Mouse (Mus musculus) layer of hippocampus, adult 2 months (tissue): ENCODE measurements around the gene 1700061G19Rik. TPM values are rescaled to one million over a fixed set of nuclear protein-coding genes. Genes with fewer than 3 reads are reported as not detected.
A peak's percentile ranks its signal among the peaks of the same experiment; 100 is the strongest.

Experiments
- DNase-seq, 2 experiments: peaks; one replicate each; pipeline ENCODE4 v3.0.0; 2022; ENCODE audit warnings: low spot score in 2 of 2
- H3K27ac ChIP-seq: fragments of 200-600 bp; 2 replicates; pipeline ENCODE4 v1.8.1; 2022
- H3K4me3 ChIP-seq: fragments of 200-600 bp; 2 replicates; pipeline ENCODE4 v1.8.1; 2022; ENCODE audit warnings: mild to moderate bottlenecking
- CTCF ChIP-seq: fragments of 200-600 bp; conservative IDR thresholded peaks from 2 replicates; pipeline ENCODE4 v1.8.1; 2022; ENCODE audit warnings: antibody characterized with exemption, mild to moderate bottlenecking, moderate library complexity
- long read RNA-seq, 2 experiments: library from polyadenylated mRNA; stranded (forward); transcript quantifications; one replicate each; pipeline ENCODE4 v2.0.0; 2021; ENCODE audit warnings: borderline mapping rate in 2 of 2
- total RNA-seq, 2 experiments: library from RNA; stranded (reverse); gene quantifications; 2 replicates each; pipeline ENCODE4 v1.2.3; 2021

Gene 1700061G19Rik
- total RNA-seq: under 1 TPM; 0.13 to 0.22 TPM
- long read RNA-seq, experiment 1, partial matches to known transcripts: 0 of 15 reads
- long read RNA-seq, experiment 1, other reads (novel, unspliced or antisense): 15 of 15 reads
- long read RNA-seq, experiment 2, partial matches to known transcripts: 0 of 11 reads
- long read RNA-seq, experiment 2, other reads (novel, unspliced or antisense): 11 of 11 reads

DNA sequence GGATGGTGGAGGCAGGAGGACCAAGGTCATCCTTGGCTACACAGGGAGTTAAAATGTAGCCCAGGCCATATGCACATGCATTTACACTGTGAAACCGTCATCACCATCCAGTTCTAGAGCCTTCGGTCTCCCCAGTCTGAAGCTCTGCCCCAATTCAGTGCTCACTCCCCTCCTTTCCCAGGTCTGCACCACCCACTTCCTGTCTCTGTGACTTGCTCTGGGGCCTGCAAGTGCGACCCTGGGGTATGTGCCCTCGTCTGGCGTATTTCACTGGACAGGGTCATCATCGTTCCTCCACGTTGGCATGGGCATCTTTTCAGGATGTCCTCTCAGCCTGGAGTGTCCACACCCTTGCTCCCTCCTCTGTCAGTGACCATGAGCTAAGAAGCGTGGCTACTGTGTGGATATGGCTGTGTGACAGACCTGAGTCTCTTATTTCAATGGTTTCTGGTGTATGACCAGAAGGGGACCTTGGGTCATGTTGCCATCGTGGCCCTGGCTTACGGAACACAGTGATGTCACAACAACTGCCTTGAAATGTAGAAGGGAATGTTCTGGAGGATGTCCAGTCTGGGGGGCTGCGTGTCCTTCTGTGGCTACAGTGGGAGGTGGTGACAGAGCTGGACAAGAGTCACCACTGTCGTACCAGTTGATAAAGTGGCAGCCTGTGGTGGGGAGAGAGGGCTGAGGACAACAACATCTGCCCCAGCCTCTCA is at the start of gene 1700061G19Rik:
Gene 1700061G19Rik, plus strand, starts transcription at position 542 of the 716 bp plus-strand sequence.
- TF ChIP-seq CTCF: no peak
- H3K4me3 ChIP-seq: no peak within 1 kb of the TSS
- no peak for DNase-seq

DNA sequence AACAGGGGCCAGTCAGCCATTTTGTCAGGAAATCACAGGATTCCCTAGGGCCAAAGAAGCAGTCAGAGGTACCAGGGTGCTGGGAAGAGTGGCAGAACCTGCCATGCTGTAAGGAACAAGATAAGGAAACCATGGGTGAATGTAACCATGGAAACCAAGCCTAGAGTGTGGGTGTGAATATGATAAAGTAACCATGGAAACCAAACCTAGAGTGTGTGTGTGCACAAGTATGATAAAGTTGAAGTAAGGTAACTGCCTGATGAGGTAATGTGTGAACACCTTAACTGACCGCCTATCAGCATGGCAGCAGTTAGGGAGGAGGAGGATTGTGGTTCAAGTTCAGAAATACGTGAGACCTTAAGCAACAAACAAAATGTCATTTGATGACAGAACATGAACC is 48.6 kb upstream of the 1700061G19Rik start:
- TF ChIP-seq CTCF: no peak
- Histone ChIP-seq H3K27ac (no peak overlapping the region), H3K4me3 (no peak overlapping the region)
- DNase-seq: no peak

More for the DNA sequence above, at the start of gene 1700061G19Rik:
- no peak within 1 kb of the TSS for H3K27ac ChIP-seq

DNA sequence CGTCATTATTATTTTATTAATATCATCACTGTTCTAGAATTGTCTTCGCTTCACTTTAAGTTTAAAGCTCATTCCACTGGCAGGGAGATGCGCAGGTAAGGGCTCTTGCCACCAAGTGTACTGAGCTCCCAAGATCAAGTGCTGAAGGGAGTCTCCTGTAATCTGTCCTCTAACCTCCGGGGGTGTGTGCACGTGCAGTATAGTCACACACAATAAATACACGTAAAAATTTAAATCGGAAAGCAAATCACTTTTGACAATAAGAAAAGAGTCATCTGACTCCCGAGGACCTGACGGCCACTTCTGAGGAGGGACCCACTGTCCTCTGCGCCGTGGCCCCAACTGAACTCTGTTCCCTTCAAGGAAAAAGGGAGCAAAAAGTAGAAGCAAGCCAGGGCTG is 46.1 kb upstream of the 1700061G19Rik start:
- Histone ChIP-seq H3K4me3 (peak overlapping the region; percentile 67), H3K27ac (no peak overlapping the region)
- TF ChIP-seq CTCF: no peak
- DNase-seq: no peak

- Histone ChIP-seq H3K4me3 (peak overlapping the region; percentile 67), H3K27ac (peak overlapping the region; percentile 65)
- TF ChIP-seq CTCF: no peak
- DNase-seq: no peak
These were observed 45.5 kb upstream of the 1700061G19Rik start for GRCm38 (mm10) chr17:56829795-56830194.

DNA sequence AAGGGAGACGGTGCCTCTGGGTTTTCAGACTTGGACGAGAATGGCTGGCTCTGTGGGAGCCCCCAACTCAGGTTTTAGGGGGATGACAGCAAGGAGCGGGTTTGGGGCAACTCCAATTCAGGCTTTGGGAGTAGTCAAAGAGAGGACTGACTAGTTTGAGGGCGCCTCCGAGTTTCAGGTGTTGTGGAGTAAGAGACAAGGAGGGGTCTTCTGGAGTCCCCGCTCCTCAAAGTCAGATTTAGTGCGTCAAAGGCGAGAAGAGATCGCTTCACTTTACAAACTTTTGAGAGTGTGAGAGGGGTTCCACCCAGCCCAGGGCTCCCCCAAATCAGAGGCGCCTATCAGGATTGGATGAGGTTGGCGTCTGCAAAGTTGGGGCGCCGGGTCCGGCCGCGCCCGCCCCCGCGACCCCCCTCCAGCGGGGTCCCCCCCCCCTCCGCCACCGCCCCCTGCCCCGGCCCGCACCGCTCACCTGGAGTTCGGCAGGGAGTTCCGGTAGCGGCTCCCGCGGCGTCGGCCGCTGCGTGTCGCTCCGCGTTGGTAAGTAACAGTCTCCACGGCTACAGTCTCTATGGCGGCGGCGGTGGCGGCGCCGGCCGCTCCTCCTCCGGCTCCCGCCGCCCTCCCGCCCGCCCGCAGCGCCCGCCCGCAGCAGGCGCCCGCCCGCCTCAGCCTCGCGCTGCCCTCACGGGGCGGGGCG is 44.7 kb upstream of the 1700061G19Rik start, which contains the start of gene Rfx2:
Gene Rfx2, minus strand, starts transcription at position 603 of the 700 bp plus-strand sequence.
- H3K4me3 ChIP-seq: peak within 1 kb of the TSS; percentile 67
- no peak for DNase-seq
- no peak for TF ChIP-seq CTCF
- peak within 1 kb of the TSS; percentile 65 for H3K27ac ChIP-seq

- peak; percentile 99 for DNase-seq
- Histone ChIP-seq H3K4me3 (peak overlapping the region; percentile 55), H3K27ac (no peak overlapping the region)
- TF ChIP-seq CTCF: peak; percentile 77
These were observed 44.0 kb upstream of the 1700061G19Rik start for GRCm38 (mm10) chr17:56831111-56831816.

DNA sequence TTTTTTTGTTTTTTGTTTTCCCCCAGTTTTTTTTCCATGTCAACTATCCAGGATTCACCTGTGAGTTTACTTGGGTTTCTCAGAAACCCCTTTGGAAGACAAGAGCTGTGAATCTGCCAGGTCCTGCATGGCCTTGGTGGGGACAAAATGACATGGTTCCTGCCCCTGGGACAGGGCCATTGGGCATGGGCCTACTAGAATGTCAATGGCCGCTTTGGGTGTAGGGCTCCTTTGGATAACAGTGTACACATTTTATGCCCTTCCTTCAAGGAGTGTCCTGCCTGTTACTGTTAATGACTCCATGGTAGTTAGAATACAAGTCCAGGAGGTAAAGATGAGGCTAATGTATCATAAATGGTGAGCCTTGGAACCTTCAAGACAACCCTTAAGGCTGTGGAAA is 42.4 kb upstream of the 1700061G19Rik start:
- Histone ChIP-seq H3K4me3 (no peak overlapping the region), H3K27ac (no peak overlapping the region)
- DNase-seq: no peak
- TF ChIP-seq CTCF: no peak

DNA sequence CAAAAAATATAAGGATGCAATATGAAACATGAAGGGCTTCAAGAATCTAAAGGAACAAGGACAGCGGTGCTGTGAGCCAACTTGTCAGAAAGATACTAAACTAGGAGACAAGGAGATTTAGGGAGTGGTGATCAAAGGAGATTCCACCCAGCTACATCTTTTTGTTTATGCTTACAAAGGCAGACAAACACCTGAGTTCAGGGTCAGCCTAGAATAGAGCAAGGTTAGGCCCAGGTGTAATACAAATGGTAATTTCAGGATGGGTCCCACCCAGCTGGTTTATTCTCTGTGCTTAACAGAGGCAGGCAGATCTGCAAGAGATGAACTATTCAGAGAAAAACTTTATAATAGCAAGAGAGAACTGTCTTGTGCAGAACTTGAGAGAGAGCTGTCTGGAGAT is 41.9 kb upstream of the 1700061G19Rik start:
- Histone ChIP-seq H3K27ac (no peak overlapping the region), H3K4me3 (no peak overlapping the region)
- no peak for TF ChIP-seq CTCF
- no peak for DNase-seq

- DNase-seq: no peak
- TF ChIP-seq CTCF: no peak
- Histone ChIP-seq H3K4me3 (no peak overlapping the region), H3K27ac (no peak overlapping the region)
These were observed 38.9 kb upstream of the 1700061G19Rik start for GRCm38 (mm10) chr17:56836336-56836735.

GRCm38 (mm10) chr17:56840524-56840923 is 34.8 kb upstream of the 1700061G19Rik start:
- TF ChIP-seq CTCF: no peak
- no peak for DNase-seq
- Histone ChIP-seq H3K27ac (no peak overlapping the region), H3K4me3 (no peak overlapping the region)

DNA sequence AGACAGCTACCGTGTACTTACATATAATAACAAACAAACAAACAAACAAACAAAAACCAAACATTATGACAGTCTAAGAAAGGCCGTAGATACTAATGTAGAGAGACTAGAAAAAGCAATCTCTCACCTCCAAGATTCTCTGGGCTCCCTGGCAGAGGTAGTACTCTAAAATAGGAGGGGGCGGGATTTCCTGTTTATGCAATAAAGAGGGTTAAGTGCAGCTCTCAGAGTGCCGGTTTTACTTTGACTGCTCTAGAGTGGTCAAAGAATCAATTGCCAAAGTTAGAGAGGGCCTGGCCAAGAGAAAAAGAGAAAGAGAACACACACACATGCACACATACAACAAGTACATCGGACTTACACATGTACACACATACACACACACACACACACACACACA is 33.1 kb upstream of the 1700061G19Rik start:
- no peak for TF ChIP-seq CTCF
- no peak overlapping the region for H3K4me3 ChIP-seq
- no peak for DNase-seq
- no peak overlapping the region for H3K27ac ChIP-seq

DNA sequence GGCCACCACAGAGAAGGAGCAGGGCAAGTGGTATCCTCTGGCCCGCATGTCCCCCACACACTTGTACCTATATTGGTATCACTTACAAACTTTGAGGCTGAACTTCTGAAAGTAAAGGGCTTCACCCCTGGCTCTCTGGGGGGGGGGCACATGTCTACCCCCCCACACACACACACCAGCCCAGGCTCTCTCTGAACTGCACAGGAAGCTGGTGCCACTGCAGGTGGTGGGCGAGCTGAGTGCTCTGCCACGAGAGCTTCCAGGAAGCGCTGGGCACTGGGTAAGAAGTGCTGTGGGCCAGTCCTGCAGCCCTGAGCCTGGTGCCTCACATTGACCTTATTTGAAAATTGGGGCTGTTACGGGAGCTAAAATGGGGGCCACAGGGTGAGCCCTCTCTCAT is 31.6 kb upstream of the 1700061G19Rik start:
- H3K4me3 ChIP-seq: no peak overlapping the region
- no peak for DNase-seq
- no peak overlapping the region for H3K27ac ChIP-seq
- no peak for TF ChIP-seq CTCF

DNA sequence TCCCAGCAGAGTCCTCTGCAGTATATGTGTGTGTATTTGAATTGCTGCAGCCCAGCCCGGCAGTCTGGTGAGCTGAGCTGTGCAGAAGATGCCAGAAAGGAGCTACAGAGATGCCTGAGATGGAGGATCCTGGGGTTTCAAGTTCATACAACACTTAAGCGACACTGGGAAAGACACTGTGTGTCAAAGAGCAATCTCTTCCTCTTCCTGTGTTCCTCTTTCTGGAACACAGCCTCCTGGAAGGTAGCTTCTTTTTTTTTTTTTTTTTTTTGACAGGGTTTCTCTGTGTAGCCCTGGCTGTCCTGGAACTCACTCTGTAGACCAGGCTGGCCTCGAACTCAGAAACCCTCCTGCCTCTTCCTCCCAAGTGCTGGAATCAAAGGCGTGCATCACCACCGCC is 26.5 kb upstream of the 1700061G19Rik start:
- H3K27ac ChIP-seq: no peak overlapping the region
- no peak for DNase-seq
- no peak for TF ChIP-seq CTCF
- no peak overlapping the region for H3K4me3 ChIP-seq
